Mouse (Mus musculus): ENCODE results near the gene Gtsf1. TPM values are rescaled to one million over a fixed set of nuclear protein-coding genes. Genes with fewer than 3 reads are reported as not detected.

The Gtsf1 gene
- polyA plus RNA-seq, 1 experiment from 2014 or later, result 0.33 TPM

- H3K4me3 ChIP-seq (replicated peaks; ENCODE audit: low read depth, low read length), result no peak overlapping the region
- no peak overlapping the region for H3K9ac ChIP-seq (replicated peaks; ENCODE audit: low read length)
- 70% methylated on average over 4 of the region's 4 CpGs for WGBS
- no peak overlapping the region for H3K27ac ChIP-seq (replicated peaks; ENCODE audit: low read depth, low read length)
- no peaks in the 10 kb centered on the region for H3K36me3 ChIP-seq (ENCODE audit: control insufficient read depth, insufficient read depth, low read length)
- no peaks in the 10 kb centered on the region for H3K4me1 ChIP-seq (ENCODE audit: control insufficient read depth, insufficient read depth, low read length)
- no peak for ATAC-seq (ENCODE audit: low FRiP score, low TSS enrichment)
- H3K9me3 ChIP-seq (ENCODE audit: control insufficient read depth, low read length), result no peaks in the 10 kb centered on the region
- no peak overlapping the region for H3K4me2 ChIP-seq (ENCODE audit: low read length)
- DNase-seq, result no peak
- H3K27me3 ChIP-seq (ENCODE audit: control insufficient read depth, insufficient read depth, low read length), result no peaks in the 10 kb centered on the region
Measured at GRCm38 (mm10) chr15:103356130-103356529, 74.1 kb downstream of the Gtsf1 start.

GRCm38 (mm10) chr15:103355420-103355819 lies 74.8 kb downstream of the Gtsf1 start:
- H3K36me3 ChIP-seq (ENCODE audit: control insufficient read depth, insufficient read depth, low read length), result no peaks in the 10 kb centered on the region
- DNase-seq, result no peak
- WGBS, result 85% methylated on average over 4 of the region's 4 CpGs

GRCm38 (mm10) chr15:103354690-103355089 lies 75.6 kb downstream of the Gtsf1 start:
- WGBS, result 90% methylated on average over 2 of the region's 2 CpGs

More at GRCm38 (mm10) chr15:103355420-103355819, 74.8 kb downstream of the Gtsf1 start:
- H3K9ac ChIP-seq (replicated peaks; ENCODE audit: low read length), result no peak overlapping the region
- no peak for ATAC-seq (ENCODE audit: low FRiP score, low TSS enrichment)
- no peak overlapping the region for H3K4me3 ChIP-seq (replicated peaks; ENCODE audit: low read depth, low read length)
- H3K4me2 ChIP-seq (ENCODE audit: low read length), result no peak overlapping the region
- H3K4me1 ChIP-seq (ENCODE audit: control insufficient read depth, insufficient read depth, low read length), result no peaks in the 10 kb centered on the region
- no peaks in the 10 kb centered on the region for H3K9me3 ChIP-seq (ENCODE audit: control insufficient read depth, low read length)
- no peak overlapping the region for H3K27ac ChIP-seq (replicated peaks; ENCODE audit: low read depth, low read length)
- no peaks in the 10 kb centered on the region for H3K27me3 ChIP-seq (ENCODE audit: control insufficient read depth, insufficient read depth, low read length)

GRCm38 (mm10) chr15:103353511-103354256 lies 76.6 kb downstream of the Gtsf1 start:
- whole genome bisulfite sequencing, result 93% methylated on average over 11 of the region's 11 CpGs

More at GRCm38 (mm10) chr15:103354690-103355089, 75.6 kb downstream of the Gtsf1 start:
- Histone ChIP-seq H3K27me3 (ENCODE audit: control insufficient read depth, insufficient read depth, low read length) (no peaks in the 10 kb centered on the region), H3K4me1 (ENCODE audit: control insufficient read depth, insufficient read depth, low read length) (no peaks in the 10 kb centered on the region), H3K36me3 (ENCODE audit: control insufficient read depth, insufficient read depth, low read length) (no peaks in the 10 kb centered on the region), H3K9me3 (ENCODE audit: control insufficient read depth, low read length) (no peaks in the 10 kb centered on the region), H3K9ac (replicated peaks; ENCODE audit: low read length) (no peak overlapping the region), H3K27ac (replicated peaks; ENCODE audit: low read depth, low read length) (no peak overlapping the region), H3K4me2 (ENCODE audit: low read length) (no peak overlapping the region), H3K4me3 (replicated peaks; ENCODE audit: low read depth, low read length) (no peak overlapping the region)
- ATAC-seq (ENCODE audit: low FRiP score, low TSS enrichment), result no peak
- no peak for DNase-seq

GRCm38 (mm10) chr15:103352856-103353255 lies 77.4 kb downstream of the Gtsf1 start:
- no peaks in the 10 kb centered on the region for H3K36me3 ChIP-seq (ENCODE audit: control insufficient read depth, insufficient read depth, low read length)
- 43% methylated on average over 4 of the region's 4 CpGs for WGBS
- no peaks in the 10 kb centered on the region for H3K4me1 ChIP-seq (ENCODE audit: control insufficient read depth, insufficient read depth, low read length)
- DNase-seq, result peak; percentile 88
- H3K4me3 ChIP-seq (replicated peaks; ENCODE audit: low read depth, low read length), result no peak overlapping the region
- H3K27ac ChIP-seq (replicated peaks; ENCODE audit: low read depth, low read length), result no peak overlapping the region
- ATAC-seq (ENCODE audit: low FRiP score, low TSS enrichment), result no peak
- no peaks in the 10 kb centered on the region for H3K27me3 ChIP-seq (ENCODE audit: control insufficient read depth, insufficient read depth, low read length)
- H3K4me2 ChIP-seq (ENCODE audit: low read length), result no peak overlapping the region
- H3K9ac ChIP-seq (replicated peaks; ENCODE audit: low read length), result no peak overlapping the region
- H3K9me3 ChIP-seq (ENCODE audit: control insufficient read depth, low read length), result no peaks in the 10 kb centered on the region

More at GRCm38 (mm10) chr15:103353511-103354256, 76.6 kb downstream of the Gtsf1 start:
- ATAC-seq (ENCODE audit: low FRiP score, low TSS enrichment), result no peak
- DNase-seq, result no peak
- Histone ChIP-seq H3K27me3 (ENCODE audit: control insufficient read depth, insufficient read depth, low read length) (no peaks in the 10 kb centered on the region), H3K4me2 (ENCODE audit: low read length) (no peak overlapping the region), H3K4me3 (replicated peaks; ENCODE audit: low read depth, low read length) (no peak overlapping the region), H3K9me3 (ENCODE audit: control insufficient read depth, low read length) (no peaks in the 10 kb centered on the region), H3K4me1 (ENCODE audit: control insufficient read depth, insufficient read depth, low read length) (no peaks in the 10 kb centered on the region), H3K27ac (replicated peaks; ENCODE audit: low read depth, low read length) (no peak overlapping the region), H3K9ac (replicated peaks; ENCODE audit: low read length) (no peak overlapping the region), H3K36me3 (ENCODE audit: control insufficient read depth, insufficient read depth, low read length) (no peaks in the 10 kb centered on the region)

Other genes starting within 250 kb of the Gtsf1 start
- 159 and 177 TPM in 2 replicates for gene Cbx5, start 190.7 kb downstream of the Gtsf1 start, polyA plus RNA-seq (2014; fragmentation: Nextera tagmentation; extraction: Ambion mirVana)
- 764 and 768 TPM in 2 replicates for gene Hnrnpa1, start 190.0 kb downstream of the Gtsf1 start, polyA plus RNA-seq (2014; fragmentation: Nextera tagmentation; extraction: Ambion mirVana)
- gene Nfe2, start 172.1 kb downstream of the Gtsf1 start, polyA plus RNA-seq (2014; fragmentation: Nextera tagmentation; extraction: Ambion mirVana), result 0.49 and 0.62 TPM in 2 replicates
- gene Copz1, start 157.8 kb downstream of the Gtsf1 start, polyA plus RNA-seq (2014; fragmentation: Nextera tagmentation; extraction: Ambion mirVana), result 197 and 231 TPM in 2 replicates
- gene Gpr84, start 119.9 kb downstream of the Gtsf1 start, polyA plus RNA-seq (2014; fragmentation: Nextera tagmentation; extraction: Ambion mirVana), result 0.16 and 0.26 TPM in 2 replicates
- 18.3 and 20.9 TPM in 2 replicates for gene Zfp385a, start 90.4 kb downstream of the Gtsf1 start, polyA plus RNA-seq (2014; fragmentation: Nextera tagmentation; extraction: Ambion mirVana)
- gene Itga5, start 63.7 kb downstream of the Gtsf1 start, polyA plus RNA-seq (2014; fragmentation: Nextera tagmentation; extraction: Ambion mirVana), result 3.5 and 6.4 TPM in 2 replicates
- 0.43 TPM in 1 of 2 replicates, not detected in the other for gene Gtsf2, start 18.0 kb upstream of the Gtsf1 start, polyA plus RNA-seq (2014; fragmentation: Nextera tagmentation; extraction: Ambion mirVana)
- 1.0 and 2.4 TPM in 2 replicates for gene Nckap1l, start 23.3 kb upstream of the Gtsf1 start, polyA plus RNA-seq (2014; fragmentation: Nextera tagmentation; extraction: Ambion mirVana)
- gene Pde1b, start 72.6 kb upstream of the Gtsf1 start, polyA plus RNA-seq (2014; fragmentation: Nextera tagmentation; extraction: Ambion mirVana), result 81.6 and 90.8 TPM in 2 replicates
- gene Ppp1r1a, start 107.5 kb upstream of the Gtsf1 start, polyA plus RNA-seq (2014; fragmentation: Nextera tagmentation; extraction: Ambion mirVana), result 110 and 146 TPM in 2 replicates
- gene Glycam1, start 134.6 kb upstream of the Gtsf1 start, polyA plus RNA-seq (2014; fragmentation: Nextera tagmentation; extraction: Ambion mirVana), result not detected in 2 replicates

All from midbrain, embryonic 14.5 days (tissue).